Mouse (Mus musculus) CH12.LX (cell line): Measurements from ENCODE around the gene Tkt.

Source experiments
- CTCF ChIP-seq, 2 experiments: IDR thresholded peaks in 1 of 2; conservative IDR thresholded peaks in 1 of 2; 2 replicates each; pipeline ENCODE4 v1.5.1; 2011 to 2012; ENCODE audit warnings: low read depth in 2 of 2, low read length in 2 of 2, improper control_type of control experiment in 1 of 2, inconsistent platforms in 1 of 2, mild to moderate bottlenecking in 1 of 2, moderate library complexity in 1 of 2
- ELF1 ChIP-seq: IDR thresholded peaks from 2 replicates; pipeline ENCODE4 v1.6.1; 2014; ENCODE audit warnings: low read depth, mild to moderate bottlenecking, inconsistent platforms, low read length, improper control_type of control experiment
- KAT2A ChIP-seq: IDR thresholded peaks from 2 replicates; pipeline ENCODE4 v1.6.1; 2012; ENCODE audit warnings: low read length, improper control_type of control experiment, inconsistent platforms; ENCODE audit not compliant: insufficient replicate concordance
- NELFE ChIP-seq: IDR thresholded peaks from 2 replicates; pipeline ENCODE4 v1.6.1; 2011; ENCODE audit warnings: low read depth, low read length, improper control_type of control experiment
- NRF1 ChIP-seq: IDR thresholded peaks from 2 replicates; pipeline ENCODE4 v1.6.1; 2014; ENCODE audit warnings: low read depth, mild to moderate bottlenecking, inconsistent platforms, low read length, improper control_type of control experiment, moderate library complexity
- POLR2A ChIP-seq: IDR thresholded peaks from 2 replicates; pipeline ENCODE4 v1.6.1; 2011; ENCODE audit warnings: low read depth, mild to moderate bottlenecking, improper control_type of control experiment, low read length
- ZMIZ1 ChIP-seq: IDR thresholded peaks from 2 replicates; pipeline ENCODE4 v1.6.1; 2012; ENCODE audit warnings: low read depth, mild to moderate bottlenecking, inconsistent platforms, low read length, improper control_type of control experiment

GRCm38 (mm10) chr14:30562343-30562742 lies 14.2 kb downstream of the Tkt start:
- TF ChIP-seq CTCF (conservative IDR thresholded peaks at IDR 0.05 in 1 of 2, IDR thresholded peaks at IDR 0.05 in 1 of 2; ENCODE audit: low read depth in 2 of 2, low read length in 2 of 2), result no peak
- no peak for TF ChIP-seq KAT2A
- TF ChIP-seq ZMIZ1, result no peak
- no peak for TF ChIP-seq NELFE
- TF ChIP-seq POLR2A, result no peak
- TF ChIP-seq ELF1, result no peak
- no peak for TF ChIP-seq NRF1
